Mouse (Mus musculus) gonadal fat pad, adult 2 months (tissue): Measurements from ENCODE around the gene Abhd11. TPM values are rescaled to one million over a fixed set of nuclear protein-coding genes. Genes with fewer than 3 reads are reported as not detected.
"Not testable (repeated sequence)": the region's sequence is repeated elsewhere in the genome, so short reads cannot be mapped to it uniquely, and the experiment has no call there.

Experiments
- DNase-seq: peaks from one replicate; pipeline ENCODE4 v3.0.0-alpha.2; 2012; ENCODE audit warnings: low read depth
- polyA plus RNA-seq: library from polyadenylated mRNA; depleted of rRNA; stranded (reverse); fragments of >200 nt; gene quantifications from 2 replicates; pipeline ENCODE4 v1.2.3, GENCODE M21; 2012; rRNA removed

Abhd11 gene
- polyA plus RNA-seq, 1 experiment: 152 TPM

- no peak for DNase-seq
These were observed 14.6 kb downstream of the Abhd11 start, which contains the start of gene Stx1a for GRCm38 (mm10) chr5:135023344-135024173. Gene Stx1a (plus strand): TSS chr5:135023482.

DNA sequence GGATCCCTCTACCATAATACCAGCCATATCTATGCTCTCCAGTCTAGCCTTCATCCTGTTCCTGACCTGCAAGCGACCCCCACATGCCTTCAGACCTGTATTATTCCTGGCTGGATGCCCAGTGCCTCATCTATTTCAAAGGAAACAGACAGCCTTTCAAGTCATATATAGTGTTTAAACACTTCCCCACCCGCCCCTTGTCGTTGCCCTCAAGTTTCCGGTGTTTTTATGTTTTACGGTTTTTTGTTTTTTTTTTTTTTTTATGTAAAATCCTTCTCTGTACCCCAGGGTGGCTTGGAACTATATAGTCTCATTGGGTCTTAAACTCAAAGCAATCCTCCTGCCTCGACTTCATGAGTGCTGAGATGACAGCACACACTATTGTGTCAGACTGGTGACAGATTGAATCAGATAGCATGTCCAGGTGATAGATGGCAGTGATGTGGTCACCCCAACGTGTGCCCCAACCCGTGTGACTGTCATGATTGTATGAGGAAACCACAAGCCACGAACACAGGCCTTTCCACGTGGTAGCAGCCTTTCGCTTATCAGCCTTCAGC, 15.8 kb downstream of the Abhd11 start:
- no peak for DNase-seq

DNA sequence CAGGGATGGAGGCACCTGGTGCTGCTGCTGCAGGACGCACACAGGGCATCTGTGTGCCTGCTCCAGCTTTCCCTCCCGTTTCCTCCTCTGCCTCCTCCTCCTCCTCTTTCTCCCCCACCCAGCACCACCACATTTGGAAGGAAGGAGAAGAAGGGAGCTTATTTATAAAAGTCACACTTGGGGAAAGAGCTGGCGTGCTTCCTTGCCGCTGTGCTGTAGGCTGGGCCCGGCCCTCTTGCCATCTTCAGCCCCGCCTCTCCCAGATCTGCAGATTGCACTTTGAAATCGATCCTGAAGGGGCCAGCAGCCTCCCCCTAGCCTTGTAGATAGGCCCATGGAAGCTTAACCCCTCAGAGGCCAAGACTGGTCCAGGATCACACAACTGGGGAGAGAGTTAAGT, 16.9 kb downstream of the Abhd11 start:
- DNase-seq: no peak

- DNase-seq: no peak
These were observed 20.3 kb downstream of the Abhd11 start for GRCm38 (mm10) chr5:135029007-135029854.

DNA sequence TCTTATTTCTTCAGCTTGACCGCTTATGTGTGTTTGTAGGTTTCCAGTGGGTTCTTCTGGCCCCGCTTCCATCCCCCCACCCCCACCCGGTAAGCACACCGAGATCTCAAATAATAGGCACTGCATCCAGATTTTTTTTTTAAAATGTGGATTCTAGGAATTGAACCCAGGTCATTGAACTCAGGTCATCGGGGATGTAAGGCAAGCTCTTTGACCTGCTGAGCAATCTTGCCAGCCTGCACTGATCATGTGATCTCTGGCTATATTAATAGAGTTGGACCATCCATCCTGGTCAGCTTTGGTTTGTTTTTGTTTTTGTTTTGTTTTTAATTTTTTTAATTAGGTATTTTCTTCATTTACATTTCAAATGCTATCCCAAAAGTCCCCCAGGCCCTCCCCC, 23.6 kb downstream of the Abhd11 start:
- DNase-seq: no peak

DNA sequence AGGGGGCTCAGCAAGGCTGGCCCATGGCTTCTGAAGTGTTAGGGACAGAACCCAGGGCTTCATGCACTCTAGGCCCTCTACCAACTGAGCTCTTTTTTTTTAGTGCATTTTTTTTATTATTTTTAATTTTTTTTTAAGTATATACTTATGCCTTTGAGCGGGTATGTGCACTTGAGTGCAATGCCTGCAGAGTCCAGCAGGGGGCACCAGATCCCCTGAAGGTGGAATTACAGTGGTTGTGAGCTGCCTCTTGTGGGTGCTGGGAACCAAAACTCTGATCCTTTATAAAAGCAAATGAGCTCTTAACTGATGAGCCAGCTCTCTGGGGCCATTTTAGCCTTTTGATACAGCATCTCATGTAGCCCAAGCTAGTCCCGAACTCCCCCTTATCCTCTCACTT, 25.6 kb downstream of the Abhd11 start:
- DNase-seq: no peak

- DNase-seq: no peak
These were observed 26.8 kb downstream of the Abhd11 start for GRCm38 (mm10) chr5:135035608-135036359.

DNA sequence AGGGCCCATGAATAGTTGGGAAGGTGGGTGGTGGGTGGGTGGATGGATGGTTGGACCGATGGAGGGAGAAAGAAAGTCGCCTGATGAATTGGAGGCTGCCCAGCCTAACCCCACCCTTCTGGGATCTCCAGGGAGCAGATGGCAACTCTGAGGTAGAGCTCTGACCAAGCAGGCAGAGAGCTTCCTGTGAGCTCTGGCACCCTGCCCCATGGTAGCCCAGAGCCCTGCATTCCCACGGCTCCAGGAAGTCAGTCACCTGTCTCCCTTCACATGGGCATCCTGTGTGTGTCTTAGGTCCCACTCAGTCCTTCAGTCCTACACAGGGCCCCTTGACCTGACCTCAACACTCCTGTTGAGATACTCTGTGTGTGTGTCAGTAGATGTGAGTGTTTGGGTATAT, 29.0 kb downstream of the Abhd11 start:
- no peak for DNase-seq

DNA sequence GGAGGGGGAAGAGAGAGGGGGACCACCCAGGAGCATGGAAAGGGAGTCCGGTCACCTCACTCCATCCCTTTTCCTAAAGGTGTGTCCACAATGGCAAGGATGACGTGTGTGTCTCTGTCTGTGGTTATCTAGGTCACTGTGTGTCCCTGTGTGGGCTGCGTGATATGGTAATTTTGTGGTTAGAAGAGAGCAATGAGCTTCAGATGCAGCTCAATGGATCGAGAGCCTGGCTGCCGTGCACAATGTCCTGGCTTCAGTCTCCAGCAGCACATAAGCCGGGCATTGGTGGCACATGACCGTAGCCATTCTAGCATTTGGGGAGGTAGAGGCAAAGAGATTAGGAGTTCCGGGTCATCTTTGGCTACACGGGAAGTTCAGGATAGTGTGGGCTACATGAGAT, 30.6 kb downstream of the Abhd11 start:
- DNase-seq: no peak

GRCm38 (mm10) chr5:135040059-135040458, 31.1 kb downstream of the Abhd11 start:
- no peak for DNase-seq

- no peak for DNase-seq
These were observed 31.8 kb downstream of the Abhd11 start for GRCm38 (mm10) chr5:135040777-135041176.

- DNase-seq: no peak
These were observed 33.3 kb downstream of the Abhd11 start for GRCm38 (mm10) chr5:135042105-135042788.

DNA sequence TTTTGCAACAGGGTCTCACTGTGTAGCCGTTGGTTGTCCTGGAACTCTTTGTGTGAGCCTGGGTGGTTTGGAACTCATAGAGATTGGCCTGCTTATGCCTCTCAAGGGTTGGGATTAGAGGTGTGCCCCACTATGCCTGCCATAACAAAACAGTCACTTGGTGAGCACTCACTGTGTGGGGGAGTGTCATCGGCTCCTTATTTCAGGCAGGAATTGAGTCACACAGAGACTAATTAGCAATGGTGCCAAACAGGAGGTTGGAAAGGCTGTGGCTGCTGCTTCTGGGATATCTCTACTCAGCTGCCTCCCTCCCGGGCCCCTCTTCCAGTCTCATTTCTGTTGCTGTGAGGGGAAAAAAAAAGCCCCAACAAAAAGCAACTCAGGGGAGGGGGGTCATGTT, 35.6 kb downstream of the Abhd11 start:
- no peak for DNase-seq

DNA sequence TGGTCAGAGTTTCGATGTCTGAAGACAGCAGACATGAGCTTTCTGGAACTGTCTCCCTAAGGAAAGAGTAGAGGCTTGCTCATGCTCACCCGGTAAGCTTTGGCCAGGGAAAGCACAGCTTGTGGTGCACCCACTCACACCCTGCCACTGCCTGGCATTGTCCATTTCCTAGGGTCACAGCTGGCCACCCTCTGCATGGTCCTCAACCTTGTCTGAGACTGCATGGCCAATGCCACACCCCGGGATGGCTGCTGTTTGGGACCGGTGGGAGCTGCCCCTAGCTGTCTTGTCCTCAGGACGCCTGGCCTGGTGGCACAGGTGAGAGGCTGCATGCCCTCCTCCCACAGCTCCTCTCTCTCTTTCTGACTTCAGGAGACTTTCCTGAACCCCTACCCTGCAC, 39.6 kb downstream of the Abhd11 start:
- no peak for DNase-seq

GRCm38 (mm10) chr5:135049268-135049667, 40.3 kb downstream of the Abhd11 start:
- not testable (repeated sequence) for DNase-seq

DNA sequence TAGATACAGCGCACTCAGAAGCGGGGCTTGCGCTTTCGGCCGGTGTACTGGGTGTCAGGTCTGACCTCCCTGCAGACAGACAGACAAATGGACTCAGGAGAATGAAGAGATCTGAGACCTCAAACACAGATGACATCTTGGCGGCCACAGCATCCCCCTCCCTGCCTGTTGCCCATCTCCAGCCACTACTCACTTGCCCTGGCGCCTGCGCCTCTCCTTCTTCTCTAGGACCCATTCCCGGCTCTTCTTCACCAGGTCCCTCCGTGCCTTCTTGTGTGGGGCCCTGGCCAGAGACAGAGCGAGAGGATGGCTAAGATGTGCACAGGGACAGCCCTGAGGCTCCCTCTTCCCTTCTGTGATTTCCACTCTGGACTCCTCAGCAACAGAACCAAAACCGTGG, 44.4 kb downstream of the Abhd11 start:
- no peak for DNase-seq

Other genes with a start within 250 kb of the Abhd11 start
- 1.4 and 1.9 TPM in 2 replicates for gene Tmem270, start 102.4 kb upstream of the Abhd11 start, polyA plus RNA-seq
- gene Cldn13, start 93.6 kb upstream of the Abhd11 start, polyA plus RNA-seq: 0.23 TPM in 1 of 2 replicates, not detected in the other
- gene Mettl27, start 76.8 kb upstream of the Abhd11 start, polyA plus RNA-seq: 52.6 and 54.8 TPM in 2 replicates
- gene Cldn4, start 62.2 kb upstream of the Abhd11 start, polyA plus RNA-seq: 118 and 130 TPM in 2 replicates
- gene Cldn3, start 22.9 kb upstream of the Abhd11 start, polyA plus RNA-seq: 374 and 512 TPM in 2 replicates
- gene Stx1a, start 14.3 kb downstream of the Abhd11 start, polyA plus RNA-seq: 6.8 and 8.7 TPM in 2 replicates
- 24.2 and 27.5 TPM in 2 replicates for gene Dnajc30, start 55.0 kb downstream of the Abhd11 start, polyA plus RNA-seq
- 48.9 and 55.8 TPM in 2 replicates for gene Bud23, start 55.8 kb downstream of the Abhd11 start, polyA plus RNA-seq
- gene Vps37d, start 69.1 kb downstream of the Abhd11 start, polyA plus RNA-seq: 5.3 and 10.8 TPM in 2 replicates
- 84.5 and 86.8 TPM in 2 replicates for gene Mlxipl, start 80.7 kb downstream of the Abhd11 start, polyA plus RNA-seq
- gene Tbl2, start 140.5 kb downstream of the Abhd11 start, polyA plus RNA-seq: 18.3 and 18.8 TPM in 2 replicates
- gene Bcl7b, start 159.1 kb downstream of the Abhd11 start, polyA plus RNA-seq: 39.3 and 47.4 TPM in 2 replicates
- 17.4 and 20.9 TPM in 2 replicates for gene Baz1b, start 178.1 kb downstream of the Abhd11 start, polyA plus RNA-seq
- 0.39 and 0.43 TPM in 2 replicates for gene Fzd9, start 242.1 kb downstream of the Abhd11 start, polyA plus RNA-seq